Mouse (Mus musculus) neural tube, embryonic 10.5 days (tissue): ENCODE results near the gene Mesd.
"Not testable (repeated sequence)": the region's sequence is repeated elsewhere in the genome, so short reads cannot be mapped to it uniquely, and the experiment has no call there.

ENCODE experiments used
- DNase-seq: peaks from one replicate; pipeline ENCODE4 v3.0.0-alpha.2; 2017; ENCODE audit warnings: low spot score; ENCODE audit errors: extremely low spot score

Mesd gene

DNA sequence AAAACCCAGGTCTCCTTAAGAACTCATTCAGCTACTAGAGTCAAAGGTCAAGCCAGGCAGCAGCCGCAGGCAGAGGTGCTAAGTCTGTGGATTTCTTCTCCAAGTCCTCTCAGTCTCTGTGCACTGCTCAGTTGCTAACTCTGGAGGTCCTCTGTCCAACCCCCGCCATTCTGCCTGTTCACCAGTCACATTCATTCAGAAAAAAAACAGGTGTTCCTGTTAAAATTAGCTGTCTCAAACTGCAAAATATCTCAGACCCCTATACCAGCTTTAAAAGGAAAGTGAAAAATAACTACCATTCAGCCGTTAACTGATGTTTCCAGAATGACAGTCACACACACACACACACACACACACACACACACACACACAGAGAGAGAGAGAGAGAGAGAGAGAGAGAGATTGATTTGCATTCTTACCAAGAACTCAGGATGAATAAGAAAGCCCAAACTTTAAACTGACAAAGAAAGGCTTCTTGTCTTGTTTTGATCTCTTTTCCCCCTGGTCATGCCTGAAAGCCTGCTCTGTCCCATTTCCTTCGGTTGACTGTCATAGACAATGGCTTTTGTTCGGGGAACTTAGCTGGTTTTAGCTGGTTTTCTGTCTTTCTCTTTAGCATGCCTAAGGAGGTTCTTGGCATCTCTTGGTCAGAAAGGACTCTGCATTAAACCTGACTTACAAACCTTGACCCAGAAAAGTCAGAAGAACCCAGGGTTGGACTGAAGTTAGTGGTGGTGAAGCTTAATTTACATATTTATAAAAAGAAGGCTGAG is 5.4 kb upstream of the Mesd start:
- no peak for DNase-seq

DNA sequence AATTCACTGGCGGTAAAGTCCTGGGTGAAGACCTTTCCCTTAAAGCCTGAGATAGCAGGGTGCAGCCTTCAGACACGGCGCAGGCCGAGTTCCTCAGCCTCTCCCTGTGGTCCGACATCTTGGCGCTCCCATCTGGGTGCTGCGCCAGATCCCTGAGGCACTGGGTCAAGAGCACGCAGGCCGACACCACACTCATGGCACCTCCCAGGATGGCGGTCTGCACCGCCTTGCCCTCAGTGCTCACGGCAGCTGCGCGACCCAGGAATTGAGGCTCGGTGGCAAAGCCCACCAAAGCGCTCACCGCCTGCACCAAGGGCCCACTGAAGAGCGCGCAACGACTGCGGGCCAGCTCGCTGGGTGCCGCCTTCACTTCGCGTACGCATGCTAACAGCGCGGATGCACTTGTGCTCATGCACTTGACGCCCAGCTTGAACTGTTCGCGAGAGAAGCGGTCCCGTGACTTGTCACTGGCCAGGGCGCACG is 2.1 kb upstream of the Mesd start:
- no peak for DNase-seq

DNA sequence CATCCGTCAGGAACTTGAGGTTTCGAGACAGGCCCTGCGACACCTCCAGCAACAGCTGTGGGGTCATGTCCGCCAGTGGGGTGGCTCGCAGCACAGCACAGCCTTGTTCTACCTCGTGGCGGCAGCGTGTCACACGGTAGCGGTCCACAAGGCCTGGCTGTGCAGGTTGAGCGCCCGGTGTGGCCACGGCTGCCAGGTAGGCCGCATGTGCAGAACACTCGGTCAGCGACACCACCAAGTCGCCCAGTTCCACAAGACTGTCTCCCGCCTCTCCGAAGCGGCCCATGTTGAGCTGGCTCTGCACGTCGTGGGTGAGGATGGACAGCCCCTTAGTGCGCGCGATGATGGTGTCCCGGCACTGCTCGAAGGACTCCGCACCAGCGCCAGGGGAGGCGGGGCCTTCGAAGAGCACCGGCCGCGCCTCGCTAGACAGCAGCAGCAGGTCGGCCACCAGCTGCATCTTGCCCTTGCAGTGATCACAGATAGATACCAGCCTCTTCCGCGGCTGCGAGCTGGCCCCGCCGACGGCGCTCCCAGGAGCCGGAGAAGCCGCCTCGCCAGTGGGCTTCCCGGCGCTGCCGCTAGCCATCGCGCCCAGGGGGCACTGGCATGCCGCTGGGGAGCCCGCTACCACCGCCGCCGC is 1.5 kb upstream of the Mesd start:
- DNase-seq, result no peak

DNA sequence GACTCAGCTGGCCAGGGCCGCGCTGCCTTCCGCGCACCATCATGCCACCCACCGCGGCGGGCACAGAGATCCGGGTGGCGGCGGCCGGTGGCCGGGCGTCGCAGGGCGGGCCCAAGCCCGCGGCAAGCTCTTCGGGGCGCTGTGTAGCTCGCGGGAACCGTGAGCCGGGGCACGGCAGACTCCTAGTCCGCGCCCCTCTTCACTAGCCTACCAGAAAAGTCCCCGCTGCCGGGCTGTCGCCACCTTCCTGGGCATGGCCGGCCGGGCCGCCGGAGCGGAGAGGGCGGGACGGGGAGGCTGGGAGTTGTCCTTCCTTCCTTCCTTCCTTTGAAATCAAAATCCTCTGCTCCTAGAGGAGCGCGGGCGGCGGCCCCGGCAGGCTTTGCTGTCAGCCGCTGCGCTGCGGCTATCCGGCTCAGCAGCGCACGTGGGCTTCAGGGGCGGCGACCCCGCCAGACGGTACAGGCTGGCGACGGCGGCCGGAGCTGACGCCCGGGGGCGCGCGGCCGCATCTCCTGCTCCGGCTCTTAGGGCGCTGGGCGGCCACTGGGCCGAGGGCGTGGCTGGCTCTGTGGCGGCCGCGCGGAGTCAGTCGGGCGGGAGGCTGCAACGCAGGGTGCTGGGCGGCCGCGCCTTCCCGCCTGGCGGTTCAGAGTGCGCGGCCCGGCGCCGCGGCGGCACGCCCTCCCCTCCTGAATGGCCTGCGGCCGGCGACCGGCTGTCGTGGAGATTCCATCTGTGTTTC is 818 bp upstream of the Mesd start:
- peak; percentile 73 for DNase-seq

DNA sequence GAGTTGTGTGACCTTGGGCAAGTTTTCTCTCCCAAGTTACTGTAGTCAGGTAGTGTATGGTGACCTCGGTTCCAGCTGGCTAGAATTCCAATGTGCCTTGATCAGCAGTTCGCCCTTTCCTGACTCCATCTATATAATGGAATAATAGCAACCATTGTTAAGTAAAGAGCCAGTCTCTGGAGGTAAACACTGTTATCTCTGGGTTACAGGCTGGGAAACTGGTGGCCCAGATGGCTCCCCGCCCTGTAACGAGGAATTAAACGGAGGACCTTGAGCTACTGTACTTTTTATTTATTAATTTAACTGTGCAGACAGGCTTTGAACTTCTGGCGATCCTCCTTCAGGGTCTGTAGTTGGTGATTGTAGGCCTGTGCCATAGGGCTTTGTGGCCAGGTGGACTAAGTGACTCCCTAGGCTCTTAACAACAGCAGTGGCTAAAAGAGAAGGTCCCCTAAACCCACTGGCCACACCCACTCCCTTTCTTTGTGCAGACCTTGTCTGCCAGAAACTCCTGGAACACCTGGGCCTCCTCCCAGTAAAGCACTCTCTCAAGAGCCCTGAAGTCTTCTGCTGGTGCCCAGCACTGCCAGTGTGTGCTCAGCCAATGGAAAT is 761 bp downstream of the Mesd start:
- no peak for DNase-seq

DNA sequence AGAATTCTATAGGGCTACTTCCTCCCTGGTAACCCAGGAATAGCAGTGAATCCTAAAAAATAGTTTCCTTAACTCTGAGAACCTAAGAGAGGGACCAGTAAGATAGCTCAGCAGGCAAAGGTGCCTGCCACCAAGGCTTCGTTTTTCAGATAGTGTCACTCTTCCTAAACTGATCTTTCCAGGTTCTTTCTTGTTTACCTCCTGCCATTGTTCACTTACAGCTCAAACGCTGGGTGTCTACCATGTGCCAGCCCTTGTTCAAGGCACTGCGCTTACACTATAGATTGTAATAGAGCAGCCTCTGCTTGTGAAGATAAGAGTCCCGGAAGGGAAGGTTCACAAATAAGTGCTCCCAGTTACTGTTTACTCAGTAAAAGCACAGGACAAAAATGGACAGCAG is 1.6 kb downstream of the Mesd start:
- DNase-seq, result no peak

DNA sequence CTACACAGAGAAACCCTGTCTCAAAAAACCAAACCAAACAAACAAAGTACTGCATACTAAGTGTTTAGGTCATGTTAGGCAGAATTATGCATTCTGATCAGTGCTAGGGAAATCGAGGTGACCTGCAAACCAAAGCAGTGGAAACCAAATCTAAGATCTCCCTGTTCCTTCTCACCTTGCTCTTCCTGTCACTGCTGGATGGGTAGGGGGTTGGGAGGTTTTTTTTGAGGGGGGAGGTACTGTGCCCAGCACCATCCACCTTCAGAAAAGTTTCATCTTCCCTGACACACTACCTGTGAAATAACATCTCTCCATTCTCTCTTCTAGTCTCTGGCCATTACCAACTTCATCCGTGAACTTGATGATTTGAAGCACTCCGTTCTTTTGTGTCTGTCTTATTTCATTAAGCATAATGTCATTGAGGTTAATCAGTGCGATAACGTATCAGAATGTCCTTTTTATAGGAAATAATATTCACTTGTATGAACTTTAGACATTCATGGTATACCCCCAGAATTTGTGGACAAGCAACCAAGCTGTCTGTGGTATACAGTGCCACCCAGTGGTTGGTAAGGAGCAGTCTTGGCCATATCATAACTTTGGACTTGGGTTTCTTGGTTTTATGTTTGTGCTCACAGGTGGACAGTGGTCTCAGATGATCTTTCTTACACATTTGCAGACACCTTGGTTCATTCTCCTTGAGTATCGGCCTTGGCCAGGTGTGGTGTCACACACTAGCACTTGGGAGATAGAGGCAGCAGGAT is 2.3 kb downstream of the Mesd start:
- no peak for DNase-seq

DNA sequence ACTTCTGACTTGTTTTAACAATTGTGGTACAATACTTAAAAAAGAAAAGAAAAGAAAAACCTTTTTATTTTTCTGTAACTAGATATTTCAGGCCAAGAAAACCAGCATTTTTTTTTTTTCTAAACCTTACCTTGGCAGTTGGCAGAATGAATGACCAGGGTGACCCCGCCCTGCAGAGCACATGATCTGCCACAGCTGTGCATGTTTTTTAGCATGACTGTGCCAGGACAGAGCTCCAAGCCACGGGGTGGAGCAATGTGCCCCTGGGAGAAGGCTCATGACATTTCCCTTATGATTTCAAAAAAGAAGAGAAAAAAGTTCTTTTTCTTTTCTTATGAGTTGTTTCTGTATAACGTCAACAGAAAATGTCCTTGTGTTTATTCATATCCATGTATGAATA is 5.1 kb downstream of the Mesd start:
- DNase-seq, result no peak

DNA sequence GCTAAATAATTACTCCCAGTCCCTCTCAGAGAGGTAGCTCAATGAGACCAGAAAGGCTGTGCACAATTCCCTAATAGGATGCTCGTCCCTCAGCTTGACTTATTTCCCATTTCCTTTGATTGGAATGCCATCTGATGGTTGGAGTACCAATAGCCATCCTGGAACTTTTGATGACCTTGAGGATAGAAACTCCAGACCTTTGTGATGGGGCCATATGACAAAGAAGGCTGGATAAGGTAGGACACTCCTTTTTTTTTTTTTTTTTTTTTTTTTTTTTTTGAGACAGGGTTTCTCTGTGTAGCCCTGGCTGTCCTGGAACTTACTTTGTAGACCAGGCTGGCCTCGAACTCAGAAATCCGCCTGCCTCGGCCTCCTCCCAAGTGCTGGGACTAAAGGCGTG is 5.7 kb downstream of the Mesd start:
- not testable (repeated sequence) for DNase-seq

DNA sequence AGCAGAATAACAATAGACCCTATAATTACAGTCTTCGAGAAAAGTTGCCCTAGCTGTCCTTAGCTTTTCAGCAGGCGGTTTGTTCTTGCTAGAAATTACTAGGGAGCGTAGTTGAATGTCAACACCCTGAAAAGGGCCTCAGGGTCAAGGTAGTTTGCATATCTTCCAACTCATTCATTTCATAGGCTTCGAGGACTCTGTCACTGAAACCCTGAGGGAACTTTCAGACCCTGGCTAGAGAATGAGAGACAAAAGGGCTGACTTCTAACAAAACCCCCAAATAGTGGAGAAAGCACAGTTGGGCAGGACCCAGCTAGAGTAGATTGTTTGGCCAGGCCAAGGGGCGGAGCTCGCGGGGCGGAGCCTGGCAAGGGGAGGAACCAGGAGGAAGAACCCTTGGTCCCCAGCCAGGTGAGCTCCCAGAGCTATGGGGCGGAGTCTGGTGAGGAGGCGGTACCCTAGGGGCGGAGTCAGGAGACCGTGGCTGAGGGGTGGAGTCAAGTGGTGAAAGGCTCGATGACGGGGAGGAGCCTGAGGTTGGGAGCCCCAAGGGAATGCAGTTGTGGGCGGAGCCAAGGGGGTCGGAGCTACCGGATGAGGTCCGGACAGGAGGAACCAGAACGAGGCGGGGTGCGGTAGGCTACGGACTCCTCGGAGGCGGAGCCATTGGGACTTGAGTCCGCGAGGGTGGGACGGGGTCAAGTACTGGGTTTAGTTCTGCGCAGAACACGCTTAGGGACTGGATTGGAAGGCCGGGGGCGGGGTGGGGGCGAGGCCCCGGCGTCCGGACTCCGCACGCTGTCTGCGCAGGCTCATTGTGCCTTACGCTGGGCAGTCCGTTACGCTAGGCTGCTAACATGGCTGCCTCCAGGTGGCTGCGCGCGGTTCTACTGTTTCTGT is 7.4 kb downstream of the Mesd start:
- peak; percentile 98 for DNase-seq

DNA sequence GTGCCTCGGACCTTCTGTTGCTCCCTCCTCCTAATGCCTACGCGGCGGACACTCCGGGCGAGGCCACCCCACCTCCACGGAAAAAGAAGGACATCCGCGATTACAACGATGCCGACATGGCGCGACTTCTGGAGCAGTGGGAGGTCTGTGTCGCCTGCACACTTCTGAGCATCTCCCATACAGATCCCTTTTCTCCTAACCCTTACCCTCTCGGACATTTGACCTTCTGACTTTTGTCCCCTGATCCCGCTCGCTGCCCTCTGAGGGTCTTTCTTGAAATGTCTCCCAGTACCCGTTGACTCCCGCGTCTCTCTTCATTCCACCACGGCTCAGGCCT is 8.0 kb downstream of the Mesd start:
- no peak for DNase-seq

DNA sequence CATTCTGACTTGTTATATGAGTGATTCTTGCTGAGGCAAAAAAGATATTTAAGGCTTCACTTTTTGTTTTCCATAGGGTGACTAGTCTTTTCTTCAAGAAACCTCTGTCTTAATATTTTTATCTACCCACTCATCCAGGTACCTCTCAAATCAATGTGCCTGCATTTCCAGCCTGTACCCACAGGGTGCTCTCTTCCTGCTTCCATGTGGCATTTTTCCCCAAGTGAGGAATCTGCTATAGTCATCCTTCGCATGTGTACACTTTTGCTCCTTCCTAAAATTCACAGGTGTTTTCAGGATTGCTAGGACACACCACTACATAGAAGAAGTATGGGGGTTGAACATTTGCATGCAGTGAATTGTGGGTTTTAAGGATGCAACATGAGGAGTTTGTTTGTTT is 10.1 kb downstream of the Mesd start:
- DNase-seq, result no peak

DNA sequence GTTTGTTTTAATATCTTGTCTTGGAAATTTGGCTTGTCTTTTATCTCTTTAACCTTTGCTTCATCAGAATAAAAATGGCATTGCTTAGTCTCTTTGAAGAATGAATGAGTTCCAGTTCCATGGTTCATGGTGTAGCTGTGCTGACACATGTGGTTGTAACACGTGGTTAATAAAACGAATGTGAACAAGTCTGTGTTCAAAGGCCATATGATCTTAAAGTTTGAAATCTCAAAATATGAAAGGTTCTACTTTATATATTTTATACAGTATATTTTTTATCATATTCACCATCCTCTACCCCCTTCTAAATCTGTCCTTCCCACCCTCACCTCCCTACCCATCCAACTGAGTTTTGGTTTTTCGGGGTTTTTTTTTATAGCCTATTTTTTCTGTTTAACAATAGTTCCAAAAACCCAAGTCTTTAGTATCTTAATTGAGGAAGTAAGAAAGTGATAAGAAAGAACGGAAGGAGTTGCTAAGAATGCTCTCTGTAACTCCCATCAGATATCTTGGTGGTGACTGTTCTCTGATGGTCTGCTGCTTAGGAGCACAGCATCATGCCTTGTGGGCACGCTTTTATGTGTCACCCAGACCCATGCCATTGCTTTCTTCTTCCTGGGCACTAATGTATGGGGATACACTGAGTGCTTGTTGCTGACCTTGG is 11.9 kb downstream of the Mesd start:
- no peak for DNase-seq

DNA sequence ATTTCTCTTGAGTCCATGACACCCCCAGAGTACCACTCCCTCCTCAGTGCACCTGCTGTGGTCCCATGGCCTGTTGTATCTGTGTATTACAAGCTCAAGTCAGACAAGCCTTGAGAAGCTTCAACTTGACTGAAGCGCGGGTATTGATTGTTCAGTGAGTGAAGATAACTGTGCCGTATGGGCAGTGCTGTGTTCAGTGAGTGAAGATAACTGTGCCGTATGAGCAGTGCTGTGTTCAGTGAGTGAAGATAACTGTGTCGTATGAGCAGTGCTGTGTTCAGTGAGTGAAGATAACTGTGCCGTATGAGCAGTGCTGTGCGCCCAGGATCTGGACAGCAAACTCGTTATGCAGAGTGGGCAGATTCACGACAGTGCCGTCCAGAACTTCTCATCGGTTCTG is 14.0 kb downstream of the Mesd start:
- no peak for DNase-seq

DNA sequence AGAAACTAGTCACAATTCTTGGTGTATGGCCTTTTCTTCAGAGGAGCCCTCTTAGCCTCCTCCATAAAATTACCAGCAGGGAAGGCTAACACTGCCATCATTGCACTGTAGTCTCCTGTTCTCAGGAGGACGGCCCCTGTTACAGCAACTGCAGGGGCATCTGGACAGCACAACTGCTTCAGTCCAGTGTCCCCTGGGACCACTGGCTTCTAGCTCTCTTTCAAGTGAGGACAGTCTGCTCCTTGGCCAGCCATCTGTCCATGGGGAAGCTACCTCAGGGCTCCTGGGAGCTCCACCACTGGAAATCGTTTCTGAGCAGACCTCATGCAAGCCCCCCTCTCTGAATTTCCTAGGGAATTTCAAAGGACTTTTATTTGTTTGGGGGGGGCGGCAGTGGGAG is 16.3 kb downstream of the Mesd start:
- DNase-seq, result no peak

DNA sequence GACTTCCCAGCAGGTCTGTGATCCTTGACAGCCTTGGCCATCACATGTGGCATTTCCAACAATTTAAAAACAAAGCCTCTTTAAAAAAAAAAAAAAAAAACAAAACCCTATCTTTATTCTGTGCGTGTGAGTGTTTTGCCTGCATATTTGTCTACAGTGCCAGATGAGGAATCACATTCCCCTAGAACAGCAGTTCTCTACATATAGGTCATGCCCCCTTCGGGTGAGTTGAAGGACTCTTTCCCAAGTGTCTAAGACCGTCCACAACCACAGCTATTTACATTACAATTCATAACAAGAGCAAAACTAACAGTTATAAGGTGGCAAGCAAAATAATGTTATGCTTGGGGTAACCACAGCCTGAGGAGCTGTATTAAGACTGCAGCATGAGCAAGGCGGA is 17.2 kb downstream of the Mesd start:
- DNase-seq, result no peak

DNA sequence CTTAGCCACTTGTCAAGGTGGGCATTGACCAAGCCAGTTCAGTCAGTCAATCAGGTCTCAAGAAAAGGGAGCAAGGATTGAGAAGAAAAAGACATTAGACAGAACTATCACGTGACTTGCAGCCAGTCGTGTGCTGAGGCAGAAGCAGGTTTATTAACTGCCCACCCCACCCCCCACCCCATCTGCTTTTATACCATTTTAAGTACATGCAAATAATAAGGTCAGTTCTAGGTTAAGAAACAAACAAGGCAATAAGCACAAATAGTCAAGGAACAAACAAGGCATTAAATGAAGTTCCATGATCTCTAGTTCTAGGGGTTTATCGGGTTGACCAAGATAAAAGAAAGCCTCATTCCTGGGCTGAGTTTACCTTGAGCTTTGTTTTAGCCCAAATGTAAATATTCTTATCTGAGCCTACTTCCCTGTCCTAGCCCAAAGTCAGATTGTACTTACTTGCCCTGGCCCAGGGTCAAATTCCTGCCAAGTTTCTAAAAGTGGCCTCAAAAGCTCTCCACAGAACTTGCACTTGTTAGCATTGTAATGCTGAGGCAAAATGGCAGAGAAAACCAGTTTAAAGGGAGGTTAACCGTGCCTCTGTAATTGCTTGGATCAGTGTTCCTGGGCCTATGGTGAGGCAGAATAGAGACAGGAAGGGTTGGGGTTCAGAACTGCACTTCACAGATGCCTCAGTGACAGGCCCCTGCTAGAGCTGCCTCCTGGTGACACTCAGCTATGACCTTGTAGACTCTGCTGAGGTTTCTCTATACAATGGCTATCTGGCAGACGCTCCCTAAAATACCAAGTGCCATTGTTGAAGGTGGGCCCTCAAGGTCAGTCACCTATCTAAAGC is 18.3 kb downstream of the Mesd start:
- DNase-seq, result no peak

DNA sequence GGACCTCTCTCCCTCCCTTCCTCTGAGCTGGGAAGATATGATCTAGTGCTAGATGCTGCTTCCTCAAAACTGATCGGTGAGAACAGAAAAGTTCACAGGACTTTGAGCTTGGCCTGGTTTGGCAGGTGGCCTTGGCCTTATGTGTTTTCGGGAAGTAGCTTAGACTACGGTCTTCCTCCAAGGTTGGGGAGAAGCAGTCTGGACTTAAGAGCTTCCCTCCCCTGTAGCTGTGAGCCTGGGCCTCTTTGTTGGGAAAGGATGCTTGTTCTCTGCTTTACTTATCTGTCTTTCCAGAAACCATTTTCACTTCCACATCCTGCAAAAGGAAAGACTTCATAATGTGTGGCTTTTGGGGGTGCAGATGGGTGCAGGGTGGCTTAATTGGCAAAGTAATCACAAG is 20.6 kb downstream of the Mesd start:
- no peak for DNase-seq

DNA sequence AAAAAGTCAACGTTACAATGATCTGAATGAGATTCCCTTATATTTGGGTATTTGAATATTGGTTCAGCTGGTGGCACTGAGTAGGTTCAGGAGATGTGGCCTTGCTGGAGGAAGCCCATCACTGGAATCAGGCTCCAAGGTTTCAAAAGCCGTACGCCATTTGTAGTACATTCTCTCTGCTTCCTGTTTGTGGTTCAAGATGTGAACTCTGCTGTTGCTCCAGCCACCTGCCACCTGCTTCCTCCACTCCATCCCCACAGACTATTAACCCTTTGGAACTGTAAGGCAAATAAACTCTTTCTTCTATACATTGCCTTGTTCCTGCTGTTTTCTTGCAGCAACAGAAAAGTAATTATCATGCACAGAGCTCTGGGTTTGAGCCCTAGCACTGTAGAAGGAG is 27.6 kb downstream of the Mesd start:
- no peak for DNase-seq
